Mouse (Mus musculus) CH12.LX (cell line): ENCODE data around the gene Klhl42. TPM values are rescaled to one million over a fixed set of nuclear protein-coding genes. Genes with fewer than 3 reads are reported as not detected.

ENCODE experiments used
- DNase-seq: peaks from one replicate; pipeline ENCODE4 v3.0.0-alpha.2; 2013; ENCODE audit errors: extremely low read depth
- H3K27ac ChIP-seq: 2 replicates; pipeline ENCODE4 v1.5.1; 2012; ENCODE audit warnings: low read depth, mild to moderate bottlenecking, control low read depth, moderate library complexity; ENCODE audit not compliant: insufficient read depth
- H3K27me3 ChIP-seq: replicated peaks from 2 replicates; pipeline ENCODE3; 2012; ENCODE audit warnings: inconsistent platforms
- H3K36me3 ChIP-seq, 2 experiments: replicated peaks in 1 of 2; 2 replicates each; pipeline versions ENCODE3 to v1.6.1; 2012; ENCODE audit warnings: inconsistent platforms in 1 of 2, low read length in 1 of 2, mild to moderate bottlenecking in 1 of 2, mixed read lengths in 1 of 2, moderate library complexity in 1 of 2; ENCODE audit not compliant: control insufficient read depth in 1 of 2, insufficient read depth in 1 of 2
- H3K4me1 ChIP-seq, 2 experiments: 2 replicates each; pipeline ENCODE4 v1.6.1; 2012; ENCODE audit warnings: inconsistent platforms in 1 of 2, moderate library complexity in 1 of 2; ENCODE audit not compliant: insufficient read depth in 2 of 2, control insufficient read depth in 1 of 2
- H3K4me2 ChIP-seq: 2 replicates; pipeline ENCODE4 v1.6.1; 2012; ENCODE audit warnings: low read depth, mild to moderate bottlenecking, control low read depth; ENCODE audit not compliant: poor library complexity, insufficient read depth, severe bottlenecking
- H3K4me3 ChIP-seq, 3 experiments: fragments of 150-350 bp in 1 of 3; sonication (generic) in 1 of 3; replicated peaks in 1 of 3; 2 replicates each; pipeline versions ENCODE3 to v1.5.1; 2011 to 2012; ENCODE audit warnings: low read depth in 2 of 3, low read length in 2 of 3, mild to moderate bottlenecking in 2 of 3, moderate library complexity in 2 of 3, control low read depth in 1 of 3, improper control_type of control experiment in 1 of 3, inconsistent platforms in 1 of 3, mixed read lengths in 1 of 3; ENCODE audit not compliant: poor library complexity in 1 of 3
- H3K79me2 ChIP-seq: replicated peaks from 2 replicates; pipeline ENCODE4 v1.6.1; 2012; ENCODE audit warnings: mild to moderate bottlenecking, moderate library complexity; ENCODE audit not compliant: control insufficient read depth, poor library complexity, insufficient read depth, severe bottlenecking; ENCODE audit errors: extremely low read depth
- H3K9ac ChIP-seq: 2 replicates; pipeline ENCODE4 v1.6.1; 2012; ENCODE audit warnings: low read depth, mild to moderate bottlenecking, control low read depth, moderate library complexity; ENCODE audit not compliant: insufficient read depth
- H3K9me3 ChIP-seq: replicated peaks from 2 replicates; pipeline ENCODE3; 2012; ENCODE audit warnings: low read length, inconsistent platforms, mixed read lengths
- BHLHE40 ChIP-seq: IDR thresholded peaks from 2 replicates; pipeline ENCODE4 v1.6.1; 2011; ENCODE audit warnings: mild to moderate bottlenecking, low read depth, low read length, improper control_type of control experiment
- CHD2 ChIP-seq: IDR thresholded peaks from 2 replicates; pipeline ENCODE4 v1.6.1; 2011; ENCODE audit warnings: low read length, improper control_type of control experiment
- E2F4 ChIP-seq: IDR thresholded peaks from 2 replicates; pipeline ENCODE4 v1.6.1; 2011; ENCODE audit warnings: low read depth, low read length, improper control_type of control experiment; ENCODE audit not compliant: insufficient replicate concordance
- ELF1 ChIP-seq: IDR thresholded peaks from 2 replicates; pipeline ENCODE4 v1.6.1; 2014; ENCODE audit warnings: low read depth, mild to moderate bottlenecking, inconsistent platforms, low read length, improper control_type of control experiment
- EP300 ChIP-seq: IDR thresholded peaks from 2 replicates; pipeline ENCODE4 v1.6.1; 2011; ENCODE audit warnings: low read length, improper control_type of control experiment
- ETS1 ChIP-seq: conservative IDR thresholded peaks from 2 replicates; pipeline ENCODE4 v1.6.1; 2012; ENCODE audit warnings: low read depth, mild to moderate bottlenecking, inconsistent platforms, low read length, improper control_type of control experiment, moderate library complexity
- GABPA ChIP-seq: IDR thresholded peaks from 2 replicates; pipeline ENCODE4 v1.6.1; 2012; ENCODE audit warnings: low read depth, low read length, improper control_type of control experiment, inconsistent platforms; ENCODE audit not compliant: insufficient replicate concordance
- HCFC1 ChIP-seq: IDR thresholded peaks from 2 replicates; pipeline ENCODE4 v1.6.1; 2012; ENCODE audit warnings: low read depth, mild to moderate bottlenecking, inconsistent platforms, low read length, improper control_type of control experiment
- IRF4 ChIP-seq: IDR thresholded peaks from 2 replicates; pipeline ENCODE4 v1.6.1; 2014; ENCODE audit warnings: low read depth, mild to moderate bottlenecking, inconsistent platforms, low read length, improper control_type of control experiment
- JUND ChIP-seq: conservative IDR thresholded peaks from 2 replicates; pipeline ENCODE4 v1.6.1; 2011; ENCODE audit warnings: low read depth, low read length, improper control_type of control experiment
- MAFK ChIP-seq: IDR thresholded peaks from 2 replicates; pipeline ENCODE4 v1.6.1; 2011; ENCODE audit warnings: low read length, improper control_type of control experiment; ENCODE audit not compliant: insufficient replicate concordance
- MAX ChIP-seq: IDR thresholded peaks from 2 replicates; pipeline ENCODE4 v1.6.1; 2011; ENCODE audit warnings: low read length, improper control_type of control experiment
- MAZ ChIP-seq: IDR thresholded peaks from 2 replicates; pipeline ENCODE4 v1.6.1; 2012; ENCODE audit warnings: low read depth, mild to moderate bottlenecking, inconsistent platforms, low read length, improper control_type of control experiment, moderate library complexity
- MEF2A ChIP-seq: IDR thresholded peaks from 2 replicates; pipeline ENCODE4 v1.6.1; 2014; ENCODE audit warnings: low read depth, mild to moderate bottlenecking, inconsistent platforms, low read length, improper control_type of control experiment, borderline replicate concordance
- MXI1 ChIP-seq: IDR thresholded peaks from 2 replicates; pipeline ENCODE4 v1.6.1; 2011; ENCODE audit warnings: mild to moderate bottlenecking, low read depth, low read length, improper control_type of control experiment
- MYC ChIP-seq: IDR thresholded peaks from 2 replicates; pipeline ENCODE4 v1.6.1; 2011; ENCODE audit warnings: low read depth, mild to moderate bottlenecking, improper control_type of control experiment, low read length
- NELFE ChIP-seq: IDR thresholded peaks from 2 replicates; pipeline ENCODE4 v1.6.1; 2011; ENCODE audit warnings: low read depth, low read length, improper control_type of control experiment
- NRF1 ChIP-seq: IDR thresholded peaks from 2 replicates; pipeline ENCODE4 v1.6.1; 2014; ENCODE audit warnings: low read depth, mild to moderate bottlenecking, inconsistent platforms, low read length, improper control_type of control experiment, moderate library complexity
- PAX5 ChIP-seq: IDR thresholded peaks from 2 replicates; pipeline ENCODE4 v1.6.1; 2012; ENCODE audit warnings: low read length, inconsistent platforms, mixed read lengths
- POLR2A ChIP-seq: IDR thresholded peaks from 2 replicates; pipeline ENCODE4 v1.6.1; 2011; ENCODE audit warnings: low read depth, mild to moderate bottlenecking, improper control_type of control experiment, low read length
- RAD21 ChIP-seq: IDR thresholded peaks from 2 replicates; pipeline ENCODE4 v1.6.1; 2011; ENCODE audit warnings: low read depth, mild to moderate bottlenecking, low read length, improper control_type of control experiment, moderate library complexity
- RCOR1 ChIP-seq: conservative IDR thresholded peaks from 2 replicates; pipeline ENCODE4 v1.6.1; 2012; ENCODE audit warnings: low read depth, mild to moderate bottlenecking, inconsistent platforms, low read length, improper control_type of control experiment
- SMC3 ChIP-seq: IDR thresholded peaks from 2 replicates; pipeline ENCODE4 v1.6.1; 2011; ENCODE audit warnings: low read depth, low read length, improper control_type of control experiment
- TBP ChIP-seq: conservative IDR thresholded peaks from 2 replicates; pipeline ENCODE4 v1.6.1; 2011; ENCODE audit warnings: low read depth, low read length, improper control_type of control experiment
- USF1 ChIP-seq: IDR thresholded peaks from 2 replicates; pipeline ENCODE4 v1.6.1; 2014; ENCODE audit warnings: low read depth, mild to moderate bottlenecking, inconsistent platforms, low read length, improper control_type of control experiment
- USF2 ChIP-seq: conservative IDR thresholded peaks from 2 replicates; pipeline ENCODE4 v1.6.1; 2011; ENCODE audit warnings: low read depth, low read length, improper control_type of control experiment
- dilution Hi-C: fragments of 300-500 bp; cut with MboI; formaldehyde crosslinking; loops from 2 replicates; pipeline ENCODE4 v1.14.3; 2020; ENCODE audit warnings: low sequenced_read_pairs; ENCODE audit not compliant: extremely low pct_unique_long_range_greater_than_20kb, extremely low pct_ligation_motif_present
- in situ Hi-C: fragments of 300-500 bp; cut with MboI; formaldehyde crosslinking; loops from 3 replicates; pipeline ENCODE4 v1.14.3; 2019; ENCODE audit warnings: low sequenced_read_pairs, low pct_ligation_motif_present, low pct_unique_long_range_greater_than_20kb, mixed read lengths
- polyA plus RNA-seq: library from polyadenylated mRNA; unstranded; fragments of >175 nt; gene quantifications from 2 replicates; pipeline ENCODE4 v1.2.1, GENCODE M21; 2012; ENCODE audit warnings: low read depth; ENCODE audit not compliant: insufficient read length
- total RNA-seq, 2 experiments: library from RNA; depleted of rRNA; stranded (reverse); fragments of 300-350 nt in 1 of 2; fragments of >200 nt in 1 of 2; gene quantifications; 2 replicates each; pipeline ENCODE4 v1.2.3; 2012 to 2014

Gene Klhl42
- total and polyA plus RNA-seq, 3 experiments, result 2.7 to 7.4 (median 3.6) TPM

- in situ Hi-C loops (no loop called here), dilution Hi-C loops (no loop called here)
- DNase-seq, result no peak
- Histone ChIP-seq H3K27me3 (no peaks in the 10 kb centered on the region), H3K79me2 (peaks cover 1% of the 10 kb centered on the region), H3K4me3 (no peak within 1 kb of the TSS), H3K9ac (no peak within 1 kb of the TSS), H3K4me2 (no peak within 1 kb of the TSS), H3K4me1 (peaks cover 6 to 17% of the 10 kb centered on the region in 2 experiments; a peak in 3 of 4 replicates), H3K27ac (no peak within 1 kb of the TSS), H3K36me3 (no peaks in the 10 kb centered on the region)
- TF ChIP-seq ETS1 (no peak), MAZ (no peak), MAX (no peak), POLR2A (no peak), MXI1 (no peak), ELF1 (no peak), BHLHE40 (no peak), USF2 (no peak), IRF4 (no peak), HCFC1 (no peak), JUND (no peak), GABPA (no peak), TBP (no peak), RAD21 (no peak), CHD2 (no peak), SMC3 (no peak), E2F4 (no peak), EP300 (no peak)
- TF ChIP-seq, all 38 proteins: peak for 0
- H3K9me3 ChIP-seq, result no peaks in the 10 kb centered on the region
These were observed 4.5 kb upstream of the Klhl42 start, which contains the start of gene Mansc4 for GRCm38 (mm10) chr6:147086594-147087225. Gene Mansc4, minus strand, starts transcription at chr6:147087032.

GRCm38 (mm10) chr6:147087736-147088135 lies 3.4 kb upstream of the Klhl42 start:
- H3K36me3 ChIP-seq, result no peaks in the 10 kb centered on the region
- no peak overlapping the region for H3K4me2 ChIP-seq
- in situ Hi-C loops, result no loop called here

More at GRCm38 (mm10) chr6:147087736-147088135, 3.4 kb upstream of the Klhl42 start:
- no peak for TF ChIP-seq PAX5
- TF ChIP-seq GABPA, result no peak
- TF ChIP-seq NELFE, result no peak
- TF ChIP-seq EP300, result no peak
- TF ChIP-seq NRF1, result no peak
- no peak for TF ChIP-seq MEF2A
- TF ChIP-seq MAFK, result no peak
- TF ChIP-seq USF1, result no peak
- TF ChIP-seq MYC, result no peak
- TF ChIP-seq RCOR1, result no peak
- TF ChIP-seq MAZ, result no peak
- no peak for TF ChIP-seq USF2
- TF ChIP-seq, all 38 proteins: peak for 0
- H3K4me1 ChIP-seq, result peaks cover 6 to 14% of the 10 kb centered on the region in 2 experiments; a peak in 3 of 4 replicates
- H3K79me2 ChIP-seq, result peaks cover 12% of the 10 kb centered on the region
- H3K27ac ChIP-seq, result no peak overlapping the region
- no peaks in the 10 kb centered on the region for H3K9me3 ChIP-seq
- H3K9ac ChIP-seq, result no peak overlapping the region
- no peaks in the 10 kb centered on the region for H3K27me3 ChIP-seq
- no peak for DNase-seq
- dilution Hi-C loops, result no loop called here
- no peak overlapping the region for H3K4me3 ChIP-seq
